Mouse (Mus musculus): ENCODE data around the gene Adam10.

Adam10 gene

GRCm38 (mm10) chr9:70673656-70674055 is 5.1 kb upstream of the Adam10 start:
- no peak for DNase-seq (ENCODE audit: low read depth, low spot score)

GRCm38 (mm10) chr9:70675117-70675516 is 3.7 kb upstream of the Adam10 start:
- peak; percentile 49 for DNase-seq (ENCODE audit: low read depth, low spot score)

- no peak for DNase-seq (ENCODE audit: low read depth, low spot score)
Measured at GRCm38 (mm10) chr9:70675961-70676360, 2.8 kb upstream of the Adam10 start.

- DNase-seq (ENCODE audit: low read depth, low spot score): peak; percentile 57
Measured at GRCm38 (mm10) chr9:70679132-70680091, 615 bp downstream of the Adam10 start.

- DNase-seq (ENCODE audit: low read depth, low spot score): no peak
Measured at GRCm38 (mm10) chr9:70682202-70682601, 3.4 kb downstream of the Adam10 start.

- DNase-seq (ENCODE audit: low read depth, low spot score): peak; percentile 83
Measured at GRCm38 (mm10) chr9:70688301-70688968, 9.6 kb downstream of the Adam10 start.

GRCm38 (mm10) chr9:70689926-70690325 is 11.1 kb downstream of the Adam10 start:
- no peak for DNase-seq (ENCODE audit: low read depth, low spot score)

GRCm38 (mm10) chr9:70690579-70690978 is 11.8 kb downstream of the Adam10 start:
- DNase-seq (ENCODE audit: low read depth, low spot score): no peak

- peak; percentile 12 for DNase-seq (ENCODE audit: low read depth, low spot score)
Measured at GRCm38 (mm10) chr9:70691772-70692693, 13.2 kb downstream of the Adam10 start.

- DNase-seq (ENCODE audit: low read depth, low spot score): no peak
Measured at GRCm38 (mm10) chr9:70695723-70696122, 16.9 kb downstream of the Adam10 start.

- no peak for DNase-seq (ENCODE audit: low read depth, low spot score)
Measured at GRCm38 (mm10) chr9:70698090-70698489, 19.3 kb downstream of the Adam10 start.

- DNase-seq (ENCODE audit: low read depth, low spot score): no peak
Measured at GRCm38 (mm10) chr9:70703597-70704203, 24.9 kb downstream of the Adam10 start.

- no peak for DNase-seq (ENCODE audit: low read depth, low spot score)
Measured at GRCm38 (mm10) chr9:70706444-70706843, 27.6 kb downstream of the Adam10 start.

GRCm38 (mm10) chr9:70729544-70729943 is 50.7 kb downstream of the Adam10 start:
- no peak for DNase-seq (ENCODE audit: low read depth, low spot score)

- DNase-seq (ENCODE audit: low read depth, low spot score): peak; percentile 60
Measured at GRCm38 (mm10) chr9:70731079-70731478, 52.3 kb downstream of the Adam10 start.

GRCm38 (mm10) chr9:70733208-70733607 is 54.4 kb downstream of the Adam10 start:
- DNase-seq (ENCODE audit: low read depth, low spot score): peak; percentile 27

GRCm38 (mm10) chr9:70739998-70740397 is 61.2 kb downstream of the Adam10 start:
- DNase-seq (ENCODE audit: low read depth, low spot score): no peak

GRCm38 (mm10) chr9:70751504-70752222 is 72.9 kb downstream of the Adam10 start:
- no peak for DNase-seq (ENCODE audit: low read depth, low spot score)

- no peak for DNase-seq (ENCODE audit: low read depth, low spot score)
Measured at GRCm38 (mm10) chr9:70760974-70761373, 82.2 kb downstream of the Adam10 start.

- no peak for DNase-seq (ENCODE audit: low read depth, low spot score)
Measured at GRCm38 (mm10) chr9:70775517-70775916, 96.7 kb downstream of the Adam10 start.
